Mouse (Mus musculus) retina, postnatal 1 day (tissue): ENCODE measurements around the gene Mad1l1.

Experiments used
- DNase-seq: peaks from one replicate; pipeline ENCODE4 v3.0.0-alpha.2; 2012

Mad1l1 gene

DNA sequence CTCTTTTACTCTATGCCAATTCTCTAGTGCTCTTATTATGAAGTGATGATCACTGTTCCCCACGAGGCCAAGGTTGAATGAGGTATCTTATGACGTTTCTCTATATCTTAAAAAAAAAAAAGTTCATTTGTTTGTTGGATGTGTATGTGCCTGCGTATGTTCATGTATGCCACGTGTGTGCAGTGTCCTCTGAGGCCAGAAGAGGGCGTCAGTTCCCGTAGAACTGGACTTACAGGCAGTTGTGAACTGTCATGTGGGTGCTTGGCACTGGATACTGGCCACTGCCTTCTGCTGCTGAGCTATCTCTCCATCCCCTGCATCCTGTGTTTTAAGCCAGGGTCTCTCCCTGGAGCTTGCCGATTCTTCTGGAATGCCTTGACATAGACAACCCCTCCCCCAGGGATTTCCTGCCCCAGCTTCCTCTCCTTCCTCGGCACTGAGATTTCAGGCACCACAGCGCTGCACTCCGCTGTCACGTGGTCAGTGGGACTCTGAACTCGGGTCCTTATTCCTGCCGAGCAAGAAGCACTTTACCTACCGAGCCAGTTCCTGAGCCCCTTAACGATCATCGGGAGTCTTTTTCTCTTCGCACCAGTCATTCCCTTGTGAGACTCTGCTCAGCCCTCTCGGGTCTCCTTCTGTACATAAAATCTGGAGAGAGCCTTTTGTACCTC is 336.1 kb downstream of the Mad1l1 start:
- no peak for DNase-seq

DNA sequence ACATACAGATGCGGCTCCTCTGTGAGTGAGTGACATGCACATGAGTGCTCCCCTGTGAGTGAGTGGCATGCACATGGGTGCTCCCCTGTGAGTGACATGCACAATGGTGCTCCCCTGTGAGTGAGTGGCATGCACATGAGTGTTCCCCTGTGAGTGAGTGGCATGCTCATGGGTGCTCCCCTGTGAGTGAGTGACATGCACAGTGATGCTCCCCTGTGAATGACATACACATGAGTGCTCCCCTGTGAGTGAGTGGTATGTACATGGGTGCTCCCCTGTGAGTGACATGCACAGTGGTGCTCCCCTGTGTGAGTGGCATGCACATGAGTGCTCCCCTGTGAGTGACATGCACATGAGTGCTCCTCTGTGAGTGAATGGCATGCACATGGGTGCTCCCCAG is 339.4 kb downstream of the Mad1l1 start:
- no peak for DNase-seq

DNA sequence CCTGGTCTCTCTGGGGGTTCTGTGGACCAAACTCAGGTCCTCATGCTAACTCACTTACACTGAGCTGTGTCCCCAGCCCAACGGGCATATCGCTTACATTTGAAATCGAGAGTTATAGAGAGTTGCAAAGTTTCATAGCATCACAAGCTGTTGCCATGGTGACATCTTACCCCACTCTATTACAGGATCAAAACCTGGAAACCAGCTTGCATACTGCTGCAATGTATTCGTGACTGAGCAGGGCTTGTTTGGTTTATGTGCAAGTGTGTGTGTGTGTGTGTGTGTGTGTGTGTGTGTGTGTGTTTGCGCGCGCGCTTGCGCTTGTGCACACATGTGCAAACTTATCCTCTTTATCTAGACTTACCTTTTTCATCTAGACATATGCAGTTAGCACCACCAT is 342.0 kb downstream of the Mad1l1 start:
- no peak for DNase-seq

DNA sequence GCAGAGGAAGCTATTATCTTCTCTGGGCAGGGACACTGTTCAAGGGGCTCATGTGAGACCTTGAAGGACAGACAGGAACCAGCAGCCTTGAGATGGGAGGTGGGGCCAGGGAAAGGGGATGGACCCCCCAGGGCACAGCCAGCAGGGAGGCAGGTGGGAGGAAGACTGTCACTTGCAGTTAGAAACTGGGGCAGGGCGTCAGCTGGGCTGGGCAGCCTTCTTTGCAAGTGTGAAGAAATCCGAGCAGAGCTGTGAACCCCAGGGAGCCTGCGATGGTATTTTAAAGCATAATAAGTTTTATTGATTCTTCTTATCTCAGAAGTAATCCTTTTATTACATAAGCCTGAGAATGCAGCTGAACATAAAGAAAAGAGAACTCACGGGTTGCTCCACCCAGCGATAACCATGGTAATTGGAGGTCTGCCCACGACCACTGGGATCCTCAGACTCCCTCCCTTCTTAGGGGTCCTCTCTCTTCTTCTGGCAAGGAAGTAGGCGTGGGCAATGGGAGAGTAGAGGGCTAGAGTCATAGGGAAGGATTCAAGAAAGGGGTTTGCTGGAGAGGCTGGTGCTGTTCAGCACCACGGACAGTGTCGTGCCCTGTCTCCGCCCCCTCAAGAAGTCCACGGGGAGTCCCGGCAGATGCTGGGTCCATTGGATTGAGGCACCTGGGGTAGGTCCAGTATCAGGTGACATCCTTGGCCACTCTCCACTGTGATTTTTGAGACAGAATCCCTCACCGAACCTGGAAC is 342.7 kb downstream of the Mad1l1 start:
- peak; percentile 27 for DNase-seq

DNA sequence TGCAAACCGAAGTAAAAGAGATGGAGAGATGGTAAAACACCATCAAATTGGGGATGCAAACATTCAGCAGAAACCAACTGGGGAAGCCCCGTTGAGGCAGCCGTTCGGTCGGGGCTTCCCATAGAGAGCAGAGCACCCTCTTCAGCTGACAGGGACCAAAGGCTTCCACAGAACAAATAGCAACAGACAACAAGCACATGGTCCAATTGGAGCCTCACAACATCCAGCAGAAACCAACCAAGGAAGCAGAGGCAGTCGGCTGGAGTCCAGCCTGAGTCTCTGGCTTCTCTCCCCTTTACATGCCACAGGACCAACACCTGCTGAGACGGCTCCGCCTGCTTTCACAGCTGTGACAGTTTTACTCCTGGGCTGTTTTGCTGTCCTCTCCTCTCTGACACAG is 343.9 kb downstream of the Mad1l1 start:
- DNase-seq: no peak

DNA sequence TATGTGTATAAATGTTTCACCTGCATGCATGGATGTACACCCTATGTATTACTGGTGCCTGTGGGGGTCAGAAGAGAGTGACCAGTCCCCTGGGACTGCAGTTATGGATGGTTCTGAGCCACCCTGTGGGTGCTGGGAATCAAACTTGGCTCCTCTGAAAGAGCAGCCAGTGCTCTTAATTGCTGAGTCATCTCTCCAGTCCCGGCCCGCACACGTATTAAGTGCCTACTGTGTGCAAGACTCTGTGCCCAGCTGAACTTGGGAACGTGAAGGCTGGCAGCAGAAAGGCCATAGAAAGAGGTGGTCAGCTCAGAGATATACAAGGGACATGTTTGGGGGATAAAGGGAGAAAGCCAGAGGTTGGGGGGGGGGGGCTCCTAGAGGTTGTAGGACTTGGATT is 344.8 kb downstream of the Mad1l1 start:
- no peak for DNase-seq

DNA sequence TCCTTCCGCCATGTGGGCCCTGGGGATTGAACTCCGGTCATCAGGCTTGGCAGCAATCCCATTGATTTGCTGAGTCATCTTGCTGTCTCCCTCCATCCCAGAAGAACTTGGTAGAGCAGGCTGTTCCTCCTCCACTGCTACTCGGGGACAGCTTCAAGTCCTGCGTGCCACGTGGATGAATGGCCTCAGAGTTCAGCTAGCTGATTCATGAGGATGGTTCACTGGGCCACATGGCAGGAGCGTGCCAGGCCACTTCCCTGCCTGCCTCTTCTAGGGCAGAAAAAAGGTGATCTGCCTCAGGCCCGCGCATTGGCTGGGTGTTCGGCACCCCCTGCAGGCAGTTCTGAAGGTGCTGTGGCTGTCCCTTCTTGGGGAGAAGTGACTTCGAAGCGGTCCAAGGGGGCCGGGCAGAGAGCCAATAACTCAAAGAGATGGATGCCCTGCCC is 351.1 kb downstream of the Mad1l1 start:
- no peak for DNase-seq

DNA sequence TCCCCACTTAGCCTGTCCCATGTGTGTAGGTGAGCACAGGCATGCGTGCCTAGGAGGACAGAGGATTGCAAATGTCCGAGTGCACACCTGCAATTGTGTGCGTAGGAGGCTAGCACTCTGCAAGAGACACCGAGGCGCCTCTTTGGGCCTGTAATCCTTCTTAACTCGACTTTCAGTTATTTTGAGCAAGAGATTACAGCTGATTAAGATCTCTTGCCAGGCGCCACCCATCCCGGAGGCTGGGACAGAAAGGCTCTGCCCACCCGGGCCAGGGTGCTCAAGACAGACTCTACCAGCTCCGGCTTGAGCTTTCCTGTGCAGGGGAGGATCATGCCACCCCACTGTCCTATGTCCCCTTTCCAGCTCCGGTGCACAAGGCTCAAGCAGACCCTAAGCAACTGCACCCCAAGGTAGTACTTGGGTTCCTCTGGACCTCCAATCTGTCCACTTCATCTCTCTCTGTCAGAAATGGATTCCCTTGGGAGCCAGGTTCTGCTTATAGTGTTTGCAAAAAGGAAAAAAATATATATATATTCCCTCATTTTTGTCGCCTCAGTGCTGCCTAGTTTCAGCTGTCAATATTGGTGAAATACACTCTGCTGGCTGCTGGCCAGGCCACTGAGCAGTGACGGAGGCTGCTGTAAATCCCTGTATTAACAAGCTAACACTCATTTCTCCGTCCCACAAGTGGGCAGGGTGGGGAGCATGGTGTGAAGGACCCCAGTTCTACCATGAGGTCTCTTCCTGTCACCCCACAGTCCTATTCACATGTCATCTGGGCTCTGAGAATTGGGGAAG is 352.0 kb downstream of the Mad1l1 start:
- DNase-seq: peak; percentile 54

DNA sequence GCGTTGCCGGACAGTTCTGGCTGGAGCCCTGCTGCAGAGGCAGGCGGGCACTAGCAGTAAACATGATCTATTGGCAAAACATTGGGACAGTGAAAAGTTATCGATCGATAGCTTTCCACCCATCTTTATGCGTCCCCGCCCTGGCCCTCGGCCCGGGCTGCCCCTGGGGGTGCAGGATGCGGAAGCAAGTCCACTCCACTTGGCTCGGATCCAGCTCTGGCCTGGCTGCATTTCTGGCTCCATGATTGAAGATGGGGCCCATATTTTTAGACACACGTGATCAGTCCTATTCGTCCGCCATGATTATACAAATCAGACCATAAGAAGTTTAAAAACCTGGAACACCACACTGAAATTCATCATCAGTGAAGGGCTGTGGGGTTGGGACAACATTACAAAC is 355.8 kb downstream of the Mad1l1 start:
- DNase-seq: no peak

DNA sequence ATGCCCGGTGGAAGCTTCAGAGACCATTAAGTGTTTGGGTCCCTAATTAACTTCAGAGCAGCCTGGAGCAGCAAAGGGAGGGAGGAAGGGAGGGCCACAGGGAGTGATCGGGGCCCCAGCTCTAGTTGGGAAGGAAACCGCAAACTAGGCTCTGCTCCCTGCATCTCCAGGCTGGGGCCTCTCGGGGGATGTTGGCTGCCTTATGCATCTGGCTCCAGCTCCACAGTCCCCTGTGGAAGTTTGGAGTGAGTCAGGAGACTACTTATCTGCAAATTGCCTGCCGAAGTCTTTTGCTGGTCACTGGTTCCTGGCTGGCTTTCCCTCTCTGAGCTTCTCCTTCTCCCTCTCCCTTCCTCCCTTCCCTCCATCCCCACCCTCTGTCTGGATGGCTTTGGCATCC is 357.0 kb downstream of the Mad1l1 start:
- no peak for DNase-seq

DNA sequence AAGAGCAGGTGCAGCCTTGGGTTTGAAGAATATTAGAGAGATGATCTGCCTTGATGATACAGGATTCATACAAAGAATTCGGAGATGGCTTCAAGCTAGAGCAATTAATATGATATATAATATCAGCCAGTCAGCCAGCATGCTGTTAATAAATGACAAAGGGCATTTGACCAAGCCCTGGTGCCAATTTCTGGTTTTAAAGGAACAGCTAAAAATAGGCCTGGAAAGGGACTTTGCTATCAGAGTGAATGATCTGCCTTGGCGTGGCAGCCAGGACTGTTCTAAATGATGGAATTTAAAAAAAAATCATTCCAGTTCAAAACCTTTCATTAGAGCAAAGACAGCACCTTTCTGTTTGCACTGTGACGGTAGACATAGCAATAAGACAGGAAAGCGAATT is 361.6 kb downstream of the Mad1l1 start:
- no peak for DNase-seq
